Mouse (Mus musculus): ENCODE measurements around the gene Map3k13. TPM values are rescaled to one million over a fixed set of nuclear protein-coding genes. Genes with fewer than 3 reads are reported as not detected.
"Not testable (repeated sequence)": the region's sequence is repeated elsewhere in the genome, so short reads cannot be mapped to it uniquely, and the experiment has no call there.

Gene Map3k13
- 0.10 TPM in 1 of 2 replicates, not detected in the other for total RNA-seq (2015)
- total RNA-seq (2017): 0.03 TPM in 1 of 2 replicates, not detected in the other

DNA sequence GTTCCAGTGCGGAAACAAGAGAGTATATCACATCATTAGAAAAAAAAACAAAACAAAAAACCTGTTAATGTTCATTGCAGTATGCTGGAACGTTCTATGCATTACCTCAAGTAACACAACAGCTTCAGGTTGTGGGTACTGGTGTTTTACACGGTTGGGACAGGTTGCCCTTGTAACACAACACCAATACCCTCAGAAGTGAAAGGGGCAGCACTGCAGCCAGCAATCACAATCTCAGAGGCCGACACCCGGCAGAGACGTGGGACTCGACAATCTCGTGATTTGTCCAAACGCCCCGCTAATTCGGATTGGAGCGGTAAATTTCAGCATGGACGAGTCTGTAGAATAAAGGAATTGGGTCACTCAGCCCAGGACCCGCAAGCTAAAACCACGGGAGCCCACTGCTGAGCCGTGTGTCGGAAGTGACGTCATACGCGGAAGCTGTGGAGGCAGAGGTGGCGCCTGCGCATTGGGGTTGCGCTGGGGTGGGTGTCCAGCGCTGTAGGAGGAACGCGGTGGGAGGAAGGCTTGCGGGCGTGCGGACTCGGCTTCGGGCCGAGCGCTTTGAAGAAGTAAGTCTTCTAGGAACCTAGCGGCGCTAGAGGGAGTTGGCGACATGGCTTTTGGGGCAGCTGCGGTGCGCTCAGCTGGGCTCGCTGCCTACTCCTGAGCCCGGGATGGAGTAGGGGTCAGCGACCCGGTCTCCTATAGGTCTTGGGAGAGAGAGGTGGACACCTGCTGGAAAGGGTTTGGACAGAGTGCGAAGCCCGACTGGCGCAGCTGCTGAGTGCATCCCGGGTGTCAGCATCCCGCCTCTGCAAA lies at the start of gene Map3k13:
Gene Map3k13, plus strand, starts transcription at position 472 of the 822 bp plus-strand sequence.
- peak; percentile 83 for ATAC-seq (replicated peaks; ENCODE audit: poor library complexity)

DNA sequence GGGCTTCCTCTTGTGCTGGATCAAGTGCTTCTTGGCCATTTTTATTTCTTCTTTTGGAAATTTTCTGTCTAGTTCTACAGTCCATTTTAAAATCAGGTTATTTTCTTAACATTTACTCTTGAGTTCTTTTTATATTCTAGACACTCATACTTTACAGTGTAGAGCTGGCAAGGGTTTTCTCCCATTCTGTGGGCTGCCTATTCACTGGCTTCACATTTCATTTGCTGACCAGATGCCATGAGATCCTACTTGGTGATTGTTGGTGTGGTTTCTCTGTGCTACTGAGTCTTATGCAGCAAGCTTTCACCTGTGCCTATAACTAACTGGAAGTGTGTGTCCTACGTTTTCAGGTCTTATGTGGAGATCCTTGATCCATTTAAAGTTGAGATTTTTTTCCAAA lies 35.7 kb upstream of the Map3k13 start:
- ATAC-seq (replicated peaks; ENCODE audit: poor library complexity): no peak

DNA sequence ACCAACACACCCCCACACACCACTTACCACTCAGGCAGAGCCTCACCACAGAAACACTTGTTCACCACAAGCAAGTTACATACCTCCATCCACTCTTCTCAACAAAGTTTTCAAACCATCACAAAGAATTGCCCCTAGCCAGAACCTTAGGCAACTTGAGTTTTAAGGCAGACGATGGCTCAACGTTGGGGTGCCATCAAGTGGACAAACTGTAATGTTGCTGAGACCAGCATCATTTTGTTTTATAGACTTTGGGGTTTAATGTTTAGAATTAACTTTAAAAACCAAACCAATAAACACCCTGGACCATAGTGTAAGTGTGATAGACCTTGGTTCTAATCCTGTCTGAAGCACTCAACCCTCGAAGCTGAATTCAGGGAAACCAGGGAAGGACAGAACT lies 25.9 kb upstream of the Map3k13 start:
- 0 out of 2 replicates have a peak, but pooled peaks have one; percentile 23 for ATAC-seq (replicated peaks; ENCODE audit: poor library complexity)

DNA sequence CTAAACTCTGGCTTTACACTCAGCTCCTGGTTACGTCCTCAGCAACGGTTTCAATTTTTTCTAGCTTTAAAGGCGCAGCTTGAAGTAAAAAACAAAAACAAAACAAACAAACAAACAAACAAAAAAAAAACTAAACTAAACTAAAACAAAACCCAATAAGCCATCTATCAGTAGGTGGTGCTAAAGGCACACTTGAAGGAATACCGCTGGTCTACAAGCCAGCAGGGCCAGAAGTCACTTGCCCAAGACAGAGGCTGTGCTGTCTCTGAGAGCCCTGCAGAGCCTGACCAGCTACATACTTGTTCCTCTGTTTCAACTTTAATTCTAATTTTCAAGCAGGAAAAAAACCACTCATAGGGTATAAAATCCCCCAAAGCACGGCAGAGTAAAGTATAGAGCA lies 24.5 kb upstream of the Map3k13 start:
- ATAC-seq (replicated peaks; ENCODE audit: poor library complexity): 0 out of 2 replicates have a peak, but pooled peaks have one; percentile 37

DNA sequence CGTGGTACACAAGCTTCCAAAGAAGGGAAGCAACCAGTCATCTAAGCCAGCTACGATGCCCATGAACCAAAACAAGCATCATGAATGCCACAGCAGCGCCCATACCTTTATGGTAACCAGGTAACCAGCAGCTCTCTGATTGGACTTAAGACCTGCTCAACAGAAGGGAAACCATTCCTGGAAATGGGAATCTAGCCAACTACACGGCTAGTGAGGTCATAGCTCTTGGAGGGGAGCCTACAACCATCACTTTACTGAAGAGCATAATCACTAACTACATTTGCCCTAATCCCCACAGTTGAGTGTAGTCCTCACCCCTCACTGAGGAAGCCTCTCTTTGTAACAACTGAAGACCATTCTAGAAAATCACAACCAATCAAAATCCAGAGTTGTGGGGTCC lies 19.4 kb upstream of the Map3k13 start:
- no peak for ATAC-seq (replicated peaks; ENCODE audit: poor library complexity)

DNA sequence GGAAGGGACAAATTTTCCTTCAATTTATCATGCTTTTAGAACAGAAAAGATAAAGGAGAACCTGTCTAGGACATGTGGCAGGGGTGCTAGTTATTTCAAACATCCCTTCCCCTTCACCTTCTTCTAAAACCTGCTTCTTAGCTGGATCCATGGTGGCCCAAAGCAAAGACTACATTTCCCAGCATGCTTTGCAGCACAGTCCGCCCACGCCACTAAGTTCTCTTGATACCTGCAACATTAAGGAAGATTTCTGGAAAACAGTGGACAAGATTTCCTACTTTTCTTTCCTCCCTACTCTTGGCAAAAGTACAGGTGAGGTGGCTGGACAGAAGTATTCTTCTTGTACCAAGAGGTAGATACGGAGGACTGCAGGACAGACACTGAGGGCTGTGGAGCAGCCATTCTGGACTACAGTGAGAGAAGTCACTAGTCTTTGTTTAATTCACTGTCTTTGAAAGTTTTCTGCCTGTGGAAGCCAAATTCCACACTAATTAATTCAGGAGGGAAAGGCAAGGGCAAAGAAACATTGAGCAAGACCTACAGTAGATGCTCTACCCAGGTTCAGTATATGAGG lies 15.8 kb upstream of the Map3k13 start:
- no peak for ATAC-seq (replicated peaks; ENCODE audit: poor library complexity)

DNA sequence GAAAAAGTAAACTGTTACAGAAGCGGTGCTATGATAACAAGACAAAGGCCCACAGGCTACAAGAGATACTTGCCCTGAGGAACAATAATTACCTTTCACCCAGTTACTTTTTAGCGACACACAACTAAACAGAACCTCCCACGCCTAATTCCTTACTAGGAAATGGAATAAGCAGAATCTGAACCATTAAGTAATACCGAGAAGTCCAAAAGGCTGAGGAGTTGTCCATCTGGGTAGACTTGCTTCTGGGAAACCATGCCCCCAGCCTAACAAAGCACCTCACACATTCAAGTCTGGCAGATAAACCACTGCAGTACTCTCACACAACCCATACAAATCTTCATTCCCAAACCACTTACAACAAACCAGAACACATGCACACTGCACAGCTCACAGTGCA lies 15.0 kb upstream of the Map3k13 start:
- no peak for ATAC-seq (replicated peaks; ENCODE audit: poor library complexity)

DNA sequence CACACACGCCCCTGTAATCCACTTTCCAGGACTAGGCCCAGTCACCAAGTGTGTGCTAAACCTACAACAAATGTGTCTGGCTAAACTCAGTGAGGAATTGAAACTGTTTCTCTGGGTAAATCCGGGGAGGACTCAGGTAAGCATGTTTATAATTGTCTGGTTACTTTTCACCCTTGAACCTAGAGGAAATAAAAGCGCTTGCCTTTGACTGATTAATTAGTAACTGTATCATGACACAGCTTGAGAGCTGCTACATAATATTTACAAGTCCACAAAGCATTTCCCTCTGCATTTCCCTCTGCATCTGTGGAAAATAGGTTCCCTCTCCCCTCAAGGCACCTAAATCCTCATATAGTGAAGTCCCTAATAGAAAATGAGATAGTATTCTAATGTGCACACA lies 12.9 kb upstream of the Map3k13 start:
- ATAC-seq (replicated peaks; ENCODE audit: poor library complexity): no peak

DNA sequence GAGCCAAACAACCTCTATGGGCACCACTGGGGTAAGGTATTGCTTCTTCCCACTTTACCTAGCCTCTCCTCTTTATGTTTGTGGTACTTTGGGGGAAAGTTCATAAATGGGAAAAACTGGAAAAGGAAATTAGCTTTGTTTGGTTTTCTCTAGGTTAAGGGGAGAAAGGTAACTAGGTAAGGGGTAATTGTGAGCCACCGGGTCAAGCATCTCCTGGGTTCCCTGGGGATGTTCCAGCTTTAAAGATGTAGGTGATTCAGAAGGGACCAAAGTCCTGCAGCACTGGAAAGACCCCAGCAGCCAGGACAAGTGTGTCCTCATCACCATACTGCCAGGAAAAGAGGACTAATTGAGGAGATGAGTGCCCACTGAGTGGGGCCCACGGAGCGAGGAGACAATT lies 12.3 kb upstream of the Map3k13 start:
- ATAC-seq (replicated peaks; ENCODE audit: poor library complexity): no peak

DNA sequence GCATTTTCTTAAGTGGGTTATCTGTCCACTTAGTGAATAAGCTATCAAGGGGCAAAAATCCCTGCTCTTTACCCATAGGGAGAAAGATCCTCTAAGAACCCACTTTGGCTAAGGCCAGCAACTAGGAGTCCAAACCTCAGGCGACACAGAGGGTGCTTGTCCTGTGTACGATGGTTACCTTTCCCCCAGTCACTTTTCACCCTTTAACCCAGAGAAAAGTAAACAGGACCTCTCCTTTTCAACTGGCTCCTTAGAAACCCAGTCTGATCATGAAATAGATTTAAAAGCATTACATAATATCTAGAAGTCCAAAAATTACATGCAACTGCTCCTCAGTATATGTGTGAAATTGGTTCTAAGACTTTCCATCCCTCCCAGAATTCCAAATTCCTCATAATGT lies 11.3 kb upstream of the Map3k13 start:
- no peak for ATAC-seq (replicated peaks; ENCODE audit: poor library complexity)

DNA sequence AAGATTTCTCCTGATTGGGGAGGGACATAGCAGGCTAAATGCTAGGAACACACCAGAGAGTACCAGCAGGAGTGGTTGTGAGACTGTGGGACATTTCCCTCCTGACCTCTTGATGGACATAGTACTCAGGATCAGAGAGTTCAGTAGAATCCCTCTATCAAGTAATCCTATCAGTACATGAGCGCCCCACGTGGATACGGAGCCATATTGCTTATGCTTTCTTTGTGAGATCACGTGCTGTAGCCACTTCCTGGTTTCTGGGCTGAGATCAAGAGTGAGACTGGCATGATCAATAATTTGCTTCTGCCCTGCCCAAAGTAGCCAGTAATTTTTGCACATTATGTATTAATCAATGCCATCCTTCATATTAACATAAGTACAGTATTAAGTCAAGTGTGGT lies 9.1 kb upstream of the Map3k13 start:
- no peak for ATAC-seq (replicated peaks; ENCODE audit: poor library complexity)

DNA sequence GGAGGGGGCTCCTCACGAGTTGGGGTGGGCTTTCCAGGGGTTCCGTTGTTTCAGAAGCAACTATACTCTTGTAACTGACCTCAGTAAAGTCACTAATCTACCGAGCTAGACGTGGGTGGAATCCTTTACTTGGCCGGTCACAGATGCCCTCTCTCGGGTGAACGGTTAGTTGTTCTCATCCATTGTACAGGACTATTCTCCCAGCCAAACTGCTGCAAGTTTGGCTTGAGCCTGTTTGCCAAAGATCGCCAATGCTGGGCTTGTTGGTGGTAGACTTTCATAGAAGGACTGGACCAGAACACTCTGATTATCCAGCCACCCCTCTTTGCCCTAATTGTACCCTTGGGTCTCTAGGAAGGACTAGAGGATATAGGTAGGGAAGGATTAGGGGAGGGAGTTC lies 7.8 kb upstream of the Map3k13 start:
- ATAC-seq (replicated peaks; ENCODE audit: poor library complexity): no peak

DNA sequence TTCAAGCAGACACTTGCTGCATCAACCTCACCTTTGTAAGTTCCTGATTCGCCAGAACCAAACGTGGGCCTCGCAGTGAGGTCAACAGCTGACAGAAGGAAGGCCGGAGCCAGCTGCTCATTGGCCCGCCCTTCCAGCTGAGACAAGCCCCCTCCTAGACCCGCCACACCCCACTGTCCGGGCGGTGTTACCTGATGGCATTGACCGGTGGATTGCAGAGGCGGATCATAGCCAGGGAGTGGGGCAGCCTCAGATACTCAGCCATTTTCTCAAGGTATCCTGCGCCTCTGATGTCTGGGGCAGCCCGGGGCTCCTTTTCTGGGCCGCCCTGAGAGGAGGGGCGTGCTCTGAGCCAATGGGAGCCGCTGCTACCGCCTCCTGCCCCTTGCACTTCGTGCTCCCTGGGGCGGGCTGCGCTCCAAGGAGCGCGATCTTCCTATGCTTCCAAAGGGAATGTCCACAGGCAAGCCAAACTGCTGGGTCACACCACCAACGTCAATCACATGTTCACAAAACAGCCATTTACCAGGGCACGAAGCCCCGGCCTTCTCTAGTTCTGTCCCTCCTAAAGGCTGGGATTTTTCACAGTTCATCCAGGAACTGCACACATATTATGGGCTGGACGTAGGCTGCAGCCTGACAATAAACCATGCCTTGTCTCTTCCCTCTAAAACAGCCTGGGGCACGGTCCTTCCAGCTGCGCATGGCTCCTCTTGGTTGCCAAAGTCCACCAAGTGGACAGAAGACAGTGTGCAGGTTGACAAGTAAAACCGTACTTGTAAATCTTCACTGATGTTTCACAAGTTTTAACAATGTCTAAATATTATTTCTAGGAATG lies 6.4 kb upstream of the Map3k13 start, which contains the start of gene Ehhadh:
Gene Ehhadh, minus strand, starts transcription at position 292 of the 838 bp plus-strand sequence.
- peak; percentile 75 for ATAC-seq (replicated peaks; ENCODE audit: poor library complexity)

DNA sequence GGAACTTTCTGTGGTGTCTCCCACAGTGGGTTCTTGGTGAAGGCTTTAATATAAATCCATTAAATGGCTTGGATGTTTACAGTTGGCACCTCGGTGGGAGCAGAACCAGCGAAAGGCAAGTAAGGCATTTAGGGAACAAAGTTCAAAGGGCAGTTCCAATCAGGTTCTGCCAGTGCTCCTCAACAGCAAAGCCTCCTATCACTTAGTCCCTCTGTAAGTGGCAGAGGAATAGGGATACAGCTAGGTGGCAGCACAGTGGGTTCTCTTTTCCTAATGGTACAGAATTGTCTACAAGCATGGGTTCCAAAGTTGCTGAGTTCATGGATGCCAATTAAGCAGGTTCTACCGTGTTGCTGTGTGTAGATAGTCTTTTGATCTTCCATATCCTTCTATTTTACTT lies 5.6 kb upstream of the Map3k13 start:
- ATAC-seq (replicated peaks; ENCODE audit: poor library complexity): no peak

DNA sequence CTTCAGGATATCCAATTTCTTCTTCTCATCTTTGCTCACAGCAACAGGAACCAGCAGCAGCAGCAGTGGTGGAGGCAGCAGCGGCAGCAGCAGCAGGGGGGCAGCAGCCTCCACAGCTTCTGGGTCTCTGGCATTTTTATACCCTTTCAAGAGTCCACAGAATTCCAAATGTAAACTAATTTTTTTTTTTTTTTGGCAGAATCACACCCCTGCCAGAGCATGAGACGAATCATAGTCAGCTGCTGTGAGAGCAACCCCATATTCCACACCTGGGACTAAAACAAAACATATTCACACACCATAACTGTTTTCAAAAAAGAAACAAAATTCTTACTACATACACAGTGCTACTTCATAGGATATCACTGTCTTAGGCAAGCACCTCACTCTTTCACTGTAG lies 5.0 kb upstream of the Map3k13 start:
- ATAC-seq (replicated peaks; ENCODE audit: poor library complexity): no peak

DNA sequence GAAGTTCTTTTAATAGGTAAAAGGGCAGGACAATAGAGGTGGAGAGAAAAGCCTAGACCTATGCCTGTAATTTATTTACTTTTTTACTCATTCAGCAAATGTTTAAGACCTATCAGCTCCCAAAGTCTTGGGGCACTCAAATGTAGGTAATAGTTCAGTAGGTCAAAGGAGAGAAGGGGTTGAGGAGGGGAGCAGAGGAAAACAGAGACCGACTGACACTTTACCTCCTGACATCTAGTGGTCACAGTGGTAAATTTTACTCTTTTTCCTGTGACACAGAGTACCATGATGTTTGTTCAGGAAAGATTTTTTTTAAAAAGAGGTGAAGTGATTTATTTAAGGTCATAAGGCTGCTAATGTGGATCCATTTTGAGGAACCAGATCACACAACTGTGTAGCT lies 3.7 kb upstream of the Map3k13 start:
- ATAC-seq (replicated peaks; ENCODE audit: poor library complexity): no peak

DNA sequence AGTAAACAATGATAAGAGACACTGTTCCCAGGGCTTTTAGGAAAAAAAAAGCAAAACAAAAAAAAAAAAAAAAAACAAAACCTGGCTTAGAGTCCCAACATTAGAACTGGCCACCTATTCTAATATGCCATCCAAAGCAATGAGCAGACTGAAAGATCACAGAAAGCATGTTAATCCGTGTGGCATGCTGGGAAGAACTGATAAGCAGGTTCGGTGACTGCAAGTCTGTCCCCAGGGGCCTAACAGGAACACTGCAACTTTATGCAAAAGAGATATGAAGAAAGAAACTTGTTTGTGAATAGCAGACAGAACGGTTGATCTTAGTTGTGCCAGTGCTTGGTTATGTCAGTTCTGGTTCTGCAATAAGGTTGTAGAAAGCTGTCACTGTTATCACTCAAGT lies 2.4 kb upstream of the Map3k13 start:
- ATAC-seq (replicated peaks; ENCODE audit: poor library complexity): peak; percentile 60

DNA sequence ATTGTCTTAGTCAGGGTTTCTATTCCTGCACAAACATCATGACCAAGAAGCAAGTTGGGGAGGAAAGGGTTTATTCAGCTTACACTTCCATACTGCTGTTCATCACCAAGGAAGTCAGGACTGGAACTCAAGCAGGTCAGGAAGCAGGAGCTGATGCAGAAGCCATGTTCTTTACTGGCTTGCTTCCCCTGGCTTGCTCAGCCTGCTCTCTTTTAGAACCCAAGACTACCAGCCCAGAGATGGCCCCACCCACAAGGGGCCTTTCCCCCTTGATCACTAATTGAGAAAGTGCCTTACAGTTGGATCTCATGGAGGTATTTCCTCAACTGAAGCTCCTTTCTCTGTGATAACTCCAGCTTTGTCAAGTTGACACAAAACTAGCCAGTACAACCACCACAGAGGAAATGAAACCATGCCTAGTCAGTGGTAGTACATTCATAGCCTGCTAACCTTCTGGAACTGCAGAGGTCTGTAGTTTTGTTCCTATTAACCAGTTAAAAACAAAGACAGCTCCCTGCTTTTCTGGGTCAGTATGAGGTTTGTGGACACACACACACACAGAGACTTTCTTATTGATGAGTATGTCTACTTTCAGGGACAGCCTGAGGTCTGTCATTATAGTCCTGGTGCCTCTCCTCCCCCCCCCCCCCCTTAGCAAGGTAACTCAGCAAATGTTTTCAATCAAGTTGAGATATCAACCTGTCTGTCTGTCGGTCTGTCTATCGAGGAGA lies 901 bp upstream of the Map3k13 start:
- ATAC-seq (replicated peaks; ENCODE audit: poor library complexity): not testable (repeated sequence)

DNA sequence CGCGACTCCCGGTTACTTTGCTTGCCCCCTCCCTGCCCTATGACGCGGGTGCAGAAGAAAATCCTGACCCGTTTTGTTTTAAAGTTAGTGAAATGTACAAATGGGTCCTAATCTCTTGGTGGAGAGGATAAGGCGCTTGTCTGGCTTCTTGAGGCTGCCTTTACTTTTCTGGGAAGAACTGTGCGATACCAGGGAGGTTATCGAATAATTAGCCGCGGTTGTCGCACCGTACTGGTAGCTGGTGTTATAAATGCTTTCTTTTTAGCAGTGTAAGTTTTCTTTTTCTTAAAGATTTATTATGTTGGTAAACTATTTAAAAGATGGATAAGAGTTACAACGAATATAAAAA lies 525 bp downstream of the Map3k13 start:
- no peak for ATAC-seq (replicated peaks; ENCODE audit: poor library complexity)

DNA sequence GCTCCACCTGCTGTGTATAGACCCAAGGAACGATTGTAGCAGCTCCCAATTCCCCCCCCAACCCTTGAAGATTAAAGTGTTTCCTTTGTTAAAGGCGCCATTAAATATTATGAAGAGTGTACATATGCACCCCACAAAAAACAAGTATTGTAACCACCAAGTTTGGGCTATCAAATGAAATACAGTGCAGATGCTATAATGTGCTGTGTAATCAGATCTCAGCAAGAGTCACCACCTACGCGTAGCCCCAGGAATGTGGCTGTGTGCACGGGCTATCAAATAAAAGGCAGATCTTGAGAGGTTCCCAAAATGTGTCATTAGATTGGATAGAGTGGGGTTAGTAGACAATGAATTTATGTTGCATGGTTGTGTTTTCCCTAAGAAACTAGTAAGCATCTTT lies 925 bp downstream of the Map3k13 start:
- ATAC-seq (replicated peaks; ENCODE audit: poor library complexity): no peak

DNA sequence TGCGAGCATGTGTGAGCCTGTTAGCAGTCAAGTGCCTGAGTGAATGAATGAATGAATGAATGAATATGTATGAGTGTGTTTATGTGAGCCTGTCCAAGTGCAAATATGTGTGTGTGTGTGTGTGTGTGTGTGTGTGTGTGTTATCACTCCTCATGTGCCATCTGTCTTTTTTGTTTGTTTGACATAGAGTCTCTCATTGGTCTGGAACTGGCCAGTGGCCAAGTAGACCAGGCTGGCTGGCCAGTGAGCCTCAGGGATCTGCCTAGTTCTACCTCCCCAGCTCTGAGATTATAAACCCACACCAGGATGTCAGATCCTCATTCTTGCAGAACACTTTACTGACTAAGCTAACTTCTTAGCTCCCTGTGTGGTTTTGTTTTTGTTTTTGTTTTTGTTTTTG lies 10.1 kb downstream of the Map3k13 start:
- no peak for ATAC-seq (replicated peaks; ENCODE audit: poor library complexity)

Data from megakaryocyte progenitor cell, adult 5-6 weeks (primary cell).